Mouse (Mus musculus) intestine, embryonic 14.5 days (tissue): Measurements from ENCODE around the gene Oas2. TPM values are rescaled to one million over a fixed set of nuclear protein-coding genes. Genes with fewer than 3 reads are reported as not detected.

Experiments
- ATAC-seq: fragments of 200-750 bp; cut with Nextera tagmentation; replicated peaks from 2 replicates; pipeline ENCODE4 v1.8.0; 2017; ENCODE audit warnings: low read depth, moderate number of reproducible peaks, moderate TSS enrichment, moderate library complexity; ENCODE audit not compliant: low FRiP score, low TSS enrichment
- DNase-seq: peaks from one replicate; pipeline ENCODE4 v3.0.0-alpha.2; 2018; ENCODE audit warnings: low spot score
- H3K27ac ChIP-seq: fragments of 300-500 bp; sonication (generic); 2 replicates; pipeline ENCODE4 v1.5.1; 2014; ENCODE audit warnings: low read depth, mild to moderate bottlenecking, control low read depth
- H3K27me3 ChIP-seq: fragments of 300-500 bp; sonication (generic); replicated peaks from 2 replicates; pipeline ENCODE4 v1.6.1; 2014; ENCODE audit warnings: low read length, control low read depth; ENCODE audit not compliant: control insufficient read depth, insufficient read depth
- H3K36me3 ChIP-seq: fragments of 300-500 bp; sonication (generic); 2 replicates; pipeline ENCODE4 v1.6.1; 2014; ENCODE audit warnings: low read length, control low read depth; ENCODE audit not compliant: control insufficient read depth, insufficient read depth
- H3K4me1 ChIP-seq: fragments of 300-500 bp; sonication (generic); replicated peaks from 2 replicates; pipeline ENCODE4 v1.6.1; 2014; ENCODE audit warnings: low read length, control low read depth, mixed read lengths; ENCODE audit not compliant: control insufficient read depth, insufficient read depth
- H3K4me2 ChIP-seq: fragments of 300-500 bp; sonication (generic); 2 replicates; pipeline ENCODE4 v1.6.1; 2014; ENCODE audit warnings: low read length
- H3K4me3 ChIP-seq: fragments of 300-500 bp; sonication (generic); 2 replicates; pipeline ENCODE4 v1.5.1; 2014; ENCODE audit warnings: low read depth, low read length, control low read depth, mixed read lengths
- H3K9ac ChIP-seq: fragments of 300-500 bp; sonication (generic); 2 replicates; pipeline ENCODE4 v1.6.1; 2014; ENCODE audit warnings: mild to moderate bottlenecking, low read length
- H3K9me3 ChIP-seq: fragments of 300-500 bp; sonication (generic); 2 replicates; pipeline ENCODE4 v1.6.1; 2016; ENCODE audit warnings: low read length, control low read depth; ENCODE audit not compliant: control insufficient read depth
- WGBS: fragments of 180-500 bp; shearing (Covaris S2); extraction: QIAGEN DNeasy Blood & Tissue Kit; methylation state at CpG from one replicate; pipeline ENCODE4 v1.1.7; 2014; 5-methylcytosine and 5-hydroxymethylcytosine counted together
- polyA plus RNA-seq: library from polyadenylated mRNA; unstranded; fragments of >200 nt; fragmentation: Nextera tagmentation; extraction: Ambion mirVana; gene quantifications from 2 replicates; pipeline ENCODE4 v1.2.1, GENCODE M21; 2014

Gene Oas2
- polyA plus RNA-seq, 1 experiment from 2014 or later: 0.50 TPM

- H3K4me2 ChIP-seq: no peak overlapping the region
- H3K36me3 ChIP-seq: no peaks in the 10 kb centered on the region
- no peaks in the 10 kb centered on the region for H3K27me3 ChIP-seq
- 68% methylated on average over 2 of the region's 2 CpGs for WGBS
- DNase-seq: no peak
- ATAC-seq: no peak
- no peak overlapping the region for H3K9ac ChIP-seq
- no peak overlapping the region for H3K4me3 ChIP-seq
- H3K27ac ChIP-seq: no peak overlapping the region
- no peaks in the 10 kb centered on the region for H3K9me3 ChIP-seq
- no peaks in the 10 kb centered on the region for H3K4me1 ChIP-seq
Observed at GRCm38 (mm10) chr5:120778941-120779340, 29.3 kb upstream of the Oas2 start.

DNA sequence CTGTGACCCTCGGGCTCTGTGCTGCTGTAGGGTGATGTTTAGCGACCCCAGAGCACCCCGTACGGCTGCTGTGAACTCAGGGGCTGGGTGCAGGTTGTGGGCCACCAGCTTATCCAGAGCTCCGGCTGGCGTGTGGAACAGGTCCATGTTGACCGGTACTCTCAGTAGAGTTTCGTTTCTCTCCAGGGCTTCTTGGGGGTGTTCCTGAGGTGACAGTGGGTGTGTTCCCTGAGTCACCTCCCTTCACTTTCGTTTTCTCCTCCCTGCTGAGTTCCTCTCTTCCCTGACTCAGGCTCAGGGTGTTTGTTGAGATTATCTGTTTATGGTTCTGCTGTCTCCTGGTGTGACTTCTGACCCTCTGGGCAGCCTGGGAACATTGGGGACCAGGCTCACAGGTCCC lies 27.8 kb upstream of the Oas2 start, which contains the start of gene Oas3:
Oas3 (minus strand) TSS at position 184 of the 400 bp plus-strand sequence.
- Histone ChIP-seq H3K9ac (no peak within 1 kb of the TSS), H3K4me2 (no peak within 1 kb of the TSS), H3K36me3 (no peaks in the 10 kb centered on the region), H3K9me3 (no peaks in the 10 kb centered on the region), H3K4me1 (no peaks in the 10 kb centered on the region), H3K27me3 (no peaks in the 10 kb centered on the region), H3K4me3 (no peak within 1 kb of the TSS), H3K27ac (no peak within 1 kb of the TSS)
- ATAC-seq: no peak
- DNase-seq: no peak
- 70% methylated on average over 9 of the region's 9 CpGs for WGBS

- H3K9me3 ChIP-seq: no peaks in the 10 kb centered on the region
- H3K9ac ChIP-seq: no peak overlapping the region
- ATAC-seq: no peak
- no peaks in the 10 kb centered on the region for H3K27me3 ChIP-seq
- H3K27ac ChIP-seq: no peak overlapping the region
- no peak for DNase-seq
- H3K4me1 ChIP-seq: no peaks in the 10 kb centered on the region
- 76% methylated on average over 5 of the region's 5 CpGs for WGBS
- no peaks in the 10 kb centered on the region for H3K36me3 ChIP-seq
- no peak overlapping the region for H3K4me3 ChIP-seq
- no peak overlapping the region for H3K4me2 ChIP-seq
Observed at GRCm38 (mm10) chr5:120776801-120777200, 27.1 kb upstream of the Oas2 start.

DNA sequence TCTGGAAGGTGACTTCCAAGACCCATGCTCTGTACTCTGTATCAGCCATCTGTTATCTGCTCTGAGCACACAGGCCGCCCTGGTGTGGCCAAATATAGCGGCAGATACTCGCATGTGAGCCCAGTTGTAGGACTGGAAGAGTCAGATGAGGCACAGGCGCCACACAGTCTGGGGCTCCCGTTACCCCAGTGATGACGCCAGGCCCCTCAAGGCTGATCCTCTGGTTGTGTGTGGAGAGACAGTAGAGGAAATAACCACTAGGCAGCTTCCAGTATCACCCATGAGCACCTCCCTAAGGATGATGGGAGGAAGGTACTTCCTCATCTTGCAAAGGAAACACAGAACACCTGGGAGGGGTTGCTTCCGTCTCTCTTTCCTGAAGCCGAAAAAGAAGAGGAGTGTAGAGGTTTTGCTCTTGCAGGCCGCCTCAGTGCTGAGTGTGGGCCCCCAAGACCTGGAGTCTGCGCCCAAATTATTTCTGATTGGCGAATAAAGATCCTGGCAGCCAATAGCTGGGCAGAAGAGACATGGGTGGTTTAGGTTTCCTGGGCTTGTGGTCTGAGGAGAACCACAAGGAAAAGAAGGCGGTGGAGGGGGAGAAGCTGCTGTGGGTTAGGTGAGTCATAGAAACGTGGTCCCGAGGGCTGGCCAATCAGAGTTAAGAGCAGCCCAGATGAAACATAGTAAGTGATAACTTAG lies 25.8 kb upstream of the Oas2 start:
- H3K9me3 ChIP-seq: no peaks in the 10 kb centered on the region
- no peaks in the 10 kb centered on the region for H3K4me1 ChIP-seq
- no peak overlapping the region for H3K4me2 ChIP-seq
- DNase-seq (no peak), ATAC-seq (no peak)
- no peaks in the 10 kb centered on the region for H3K36me3 ChIP-seq
- H3K27me3 ChIP-seq: no peaks in the 10 kb centered on the region
- no peak overlapping the region for H3K4me3 ChIP-seq
- H3K9ac ChIP-seq: no peak overlapping the region
- WGBS: 72% methylated on average over 14 of the region's 14 CpGs
- H3K27ac ChIP-seq: no peak overlapping the region

DNA sequence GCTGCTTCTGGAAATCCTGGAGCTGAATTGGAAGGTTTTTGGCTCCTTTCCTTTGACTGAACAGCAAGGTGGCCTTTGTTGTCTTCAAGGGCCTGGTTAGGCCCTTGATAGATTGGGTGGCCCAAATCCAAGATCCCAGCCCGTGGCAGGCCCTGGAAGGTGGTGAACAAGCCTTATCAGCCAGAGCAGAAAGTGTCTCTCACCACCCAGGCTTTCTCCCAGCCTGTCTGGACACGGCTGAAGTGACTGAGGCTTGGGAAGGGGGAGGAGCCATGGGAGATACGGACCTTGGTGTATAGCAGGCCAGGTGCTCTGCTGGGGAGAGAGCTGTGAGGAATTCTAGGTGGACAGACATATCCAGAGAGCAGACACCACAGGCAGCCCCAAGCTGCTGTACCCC lies 19.7 kb upstream of the Oas2 start:
- Histone ChIP-seq H3K9me3 (no peaks in the 10 kb centered on the region), H3K27me3 (no peaks in the 10 kb centered on the region), H3K36me3 (no peaks in the 10 kb centered on the region), H3K4me2 (no peak overlapping the region), H3K4me1 (no peaks in the 10 kb centered on the region), H3K9ac (no peak overlapping the region), H3K4me3 (no peak overlapping the region), H3K27ac (no peak overlapping the region)
- WGBS: 63% methylated on average over 3 of the region's 3 CpGs
- ATAC-seq: no peak
- no peak for DNase-seq

- Histone ChIP-seq H3K4me3 (no peak overlapping the region), H3K27me3 (no peaks in the 10 kb centered on the region; the same call in 1 of the 2 replicates), H3K27ac (no peak overlapping the region), H3K4me1 (no peaks in the 10 kb centered on the region), H3K4me2 (no peak overlapping the region), H3K9me3 (no peaks in the 10 kb centered on the region), H3K36me3 (no peaks in the 10 kb centered on the region), H3K9ac (no peak overlapping the region)
- WGBS: 71% methylated on average over 8 of the region's 8 CpGs
- ATAC-seq (no peak), DNase-seq (no peak)
Observed at GRCm38 (mm10) chr5:120765010-120765409, 15.4 kb upstream of the Oas2 start.

DNA sequence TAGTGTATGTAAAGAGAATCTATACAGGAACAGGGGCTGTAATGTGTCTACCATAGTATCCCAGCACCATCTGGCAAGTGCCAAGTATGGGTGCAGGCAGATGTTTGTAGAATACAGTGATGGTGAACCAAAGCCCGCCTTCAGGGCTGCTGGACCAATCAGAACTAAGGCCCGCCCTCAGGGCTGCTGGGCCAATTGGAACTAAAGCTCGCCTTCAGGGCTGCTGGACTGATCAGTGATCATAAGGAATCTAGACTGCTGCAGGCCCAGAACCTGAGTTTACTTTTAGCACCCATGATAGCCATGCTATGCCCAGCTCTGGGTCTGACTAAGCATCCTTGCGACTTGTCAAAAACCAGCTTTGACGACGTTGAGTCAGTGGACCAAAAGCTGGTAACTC lies 12.2 kb upstream of the Oas2 start:
- no peak overlapping the region for H3K4me2 ChIP-seq
- no peak overlapping the region for H3K27ac ChIP-seq
- H3K4me1 ChIP-seq: no peaks in the 10 kb centered on the region
- 25% methylated on average over 6 of the region's 6 CpGs for WGBS
- H3K36me3 ChIP-seq: no peaks in the 10 kb centered on the region
- H3K27me3 ChIP-seq: no peaks in the 10 kb centered on the region; the same call in 1 of the 2 replicates
- H3K9ac ChIP-seq: no peak overlapping the region
- no peak for DNase-seq
- H3K9me3 ChIP-seq: no peaks in the 10 kb centered on the region
- H3K4me3 ChIP-seq: no peak overlapping the region
- no peak for ATAC-seq

DNA sequence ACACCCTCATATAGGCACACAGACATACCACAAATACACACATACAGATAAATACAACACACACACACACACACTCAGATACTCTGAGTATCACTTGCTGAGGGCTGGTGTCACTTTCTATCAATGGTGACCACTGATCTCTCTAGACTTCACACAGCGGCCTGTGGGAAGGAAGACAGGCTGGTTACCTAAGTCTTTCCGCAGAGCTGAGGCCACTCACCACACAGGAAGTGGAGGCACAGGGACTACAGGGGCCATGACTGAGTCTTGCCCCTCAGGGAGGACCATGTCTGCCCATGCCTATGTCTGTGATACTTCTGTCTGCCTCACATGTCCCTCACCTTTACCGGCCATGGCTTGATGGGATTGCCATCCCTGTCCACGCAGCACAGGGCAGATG lies 4.6 kb upstream of the Oas2 start:
- Histone ChIP-seq H3K4me2 (no peak overlapping the region), H3K9ac (no peak overlapping the region), H3K27me3 (no peaks in the 10 kb centered on the region), H3K27ac (no peak overlapping the region), H3K36me3 (no peaks in the 10 kb centered on the region), H3K4me3 (no peak overlapping the region), H3K9me3 (no peaks in the 10 kb centered on the region), H3K4me1 (no peaks in the 10 kb centered on the region)
- ATAC-seq: no peak
- DNase-seq: no peak
- WGBS: 87% methylated on average over 4 of the region's 4 CpGs

DNA sequence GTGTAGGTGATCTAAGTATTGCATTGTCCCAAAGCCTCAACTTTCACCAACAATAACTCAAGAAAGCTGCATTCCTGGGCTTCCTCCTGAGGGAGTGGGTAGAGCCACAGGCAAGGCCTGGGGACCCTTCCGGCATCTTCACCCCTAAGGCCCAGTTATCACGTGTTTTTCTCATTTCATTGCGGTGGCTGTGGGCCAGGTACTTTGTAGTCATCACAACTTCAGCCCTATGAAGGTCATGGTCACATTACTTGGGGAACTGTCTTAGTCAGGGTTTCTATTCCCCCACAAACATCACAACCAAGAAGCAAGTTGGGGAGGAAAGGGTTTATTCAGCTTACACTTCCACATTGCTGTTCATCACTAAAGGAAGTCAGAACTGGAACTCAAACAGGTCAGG lies 3.1 kb upstream of the Oas2 start:
- H3K4me3 ChIP-seq: no peak overlapping the region
- 85% methylated on average over 3 of the region's 3 CpGs for WGBS
- ATAC-seq (no peak), DNase-seq (no peak)
- H3K9ac ChIP-seq: no peak overlapping the region
- no peaks in the 10 kb centered on the region for H3K36me3 ChIP-seq
- no peaks in the 10 kb centered on the region for H3K9me3 ChIP-seq
- H3K4me1 ChIP-seq: no peaks in the 10 kb centered on the region
- H3K27me3 ChIP-seq: no peaks in the 10 kb centered on the region
- H3K27ac ChIP-seq: no peak overlapping the region
- H3K4me2 ChIP-seq: no peak overlapping the region
